Comparison of ENCODE assay signal across 25 mouse cellular contexts in genomic region chr5:131264145-131264544, GRCm38 (mm10). TPM values are rescaled to one million over a fixed set of nuclear protein-coding genes. Genes with fewer than 3 reads are reported as not detected.
A peak's percentile ranks its signal among the peaks of the same experiment; 100 is the strongest.
DNase-seq lines count a peak whose midpoint lies in the region; TF ChIP-seq lines count a peak whose summit lies in the region.
"Had no signal": no experiment of that assay in that cellular context is flagged by ENCODE, and none has a peak within 500 bp of the region (broad histone marks: within the 10 kb centered on the region; RNA-seq: fewer than 3 reads in every experiment).

No protein-coding gene starts in this region.

- intact Hi-C loops in gastrocnemius, adult 2 months (cut with DNase I) = loop anchor here (2.0 kb wide), 1 partner anchor 33 kb away; no protein-coding TSS in a partner anchor
- intact Hi-C loops in heart, postnatal 14 days (cut with DNase I) = no loop called here

- H3K27ac ChIP-seq in gastrocnemius, adult 2 months = peak overlapping the region; percentile 80
- no peak overlapping the region for H3K27ac ChIP-seq in kidney, adult 2 months (ENCODE audit: insufficient read depth, low read depth, low read length)
- H3K27ac ChIP-seq: embryonic facial prominence, embryonic 13.5 days; forebrain, embryonic 15.5 days; heart, embryonic 13.5 days; hindbrain, embryonic 10.5 days; liver, embryonic 12.5 days; midbrain, embryonic 13.5 days; neural tube, embryonic 13.5 days; stomach, embryonic 15.5 days had no signal

- no peaks in the 10 kb centered on the region for H3K27me3 ChIP-seq in kidney, adult 2 months (replicated peaks; ENCODE audit: control insufficient read depth, insufficient read depth, low read length)
- H3K27me3 ChIP-seq: embryonic facial prominence, embryonic 13.5 days; forebrain, embryonic 15.5 days; heart, embryonic 13.5 days; liver, embryonic 12.5 days; midbrain, embryonic 13.5 days; neural tube, embryonic 13.5 days; stomach, embryonic 15.5 days had no signal

- TF ChIP-seq CTCF in gastrocnemius, adult 2 months (IDR thresholded peaks at IDR 0.05) = no peak
- no peak for TF ChIP-seq CTCF in kidney, adult 2 months (conservative IDR thresholded peaks at IDR 0.05; ENCODE audit: insufficient read depth, insufficient read length, low read depth, low read length)

- TF ChIP-seq POLR2A in kidney, adult 2 months (IDR thresholded peaks at IDR 0.05; ENCODE audit: low read depth, low read length) = no peak

- H3K4me3 ChIP-seq in gastrocnemius, adult 2 months = no peak overlapping the region
- H3K4me3 ChIP-seq in kidney, adult 2 months (ENCODE audit: insufficient read depth, low read depth, low read length) = no peak overlapping the region
- H3K4me3 ChIP-seq: embryonic facial prominence, embryonic 13.5 days; forebrain, embryonic 15.5 days; heart, embryonic 13.5 days; hindbrain, embryonic 10.5 days; layer of hippocampus, adult 2 months; liver, embryonic 12.5 days; midbrain, embryonic 13.5 days; neural tube, embryonic 13.5 days; stomach, embryonic 15.5 days had no signal

- peak; percentile 81 for DNase-seq in gastrocnemius, adult 2 months
- no peak for DNase-seq in gastrocnemius, postnatal 4 days (ENCODE audit: low spot score in 2 of 2)
- peak; percentile 33 for DNase-seq in brain, adult 2 months (ENCODE audit: low read depth, low spot score)
- peak; percentile 63 for DNase-seq in gastrocnemius, postnatal 25 days
- DNase-seq in heart, postnatal 14 days = peak; percentile 27 to 30
- no peak for DNase-seq in kidney, adult 2 months
- no peak for DNase-seq in frontal cortex, postnatal 10 days (ENCODE audit: low spot score in 2 of 2)
- DNase-seq in neural tube, embryonic 10.5 days (ENCODE audit: extremely low spot score, low spot score) = no peak
- DNase-seq: adrenal gland, postnatal 36 days; cerebellum, adult 11 months; cerebellum, postnatal 10 days; kidney, postnatal 25 days; lung, adult 18-20 months; lung, postnatal 10 days; retina, postnatal 1 day; thymus, postnatal 4 days had no signal

- H3K4me1 ChIP-seq in kidney, adult 2 months (ENCODE audit: control insufficient read depth, insufficient read depth, low read length) = no peaks in the 10 kb centered on the region
- H3K4me1 ChIP-seq: heart, embryonic 13.5 days; hindbrain, embryonic 10.5 days; liver, embryonic 12.5 days; midbrain, embryonic 13.5 days; neural tube, embryonic 13.5 days; stomach, embryonic 15.5 days had no signal

- no peaks in the 10 kb centered on the region for H3K36me3 ChIP-seq in kidney, adult 2 months (ENCODE audit: control insufficient read depth, insufficient read depth, low read length)
- H3K36me3 ChIP-seq: embryonic facial prominence, embryonic 13.5 days; forebrain, embryonic 15.5 days; heart, embryonic 13.5 days; hindbrain, embryonic 10.5 days; liver, embryonic 12.5 days; midbrain, embryonic 13.5 days; neural tube, embryonic 13.5 days; stomach, embryonic 15.5 days had no signal

- WGBS in kidney, adult 2 months = 65% methylated on average over 11 of the region's 11 CpGs

RNA-seq across cellular contexts. Expression of gene Galnt17, which starts 44.2 kb away (rescaled TPM):
- total RNA-seq in gastrocnemius, adult 2 months (2021) = 1 to 10 TPM; 4.3 to 4.5 TPM
- total RNA-seq in gastrocnemius, postnatal 4 days (2021) = 10 to 100 TPM; 28.2 to 31.5 TPM
- 1 to 10 TPM; 4.4 to 8.6 TPM for total RNA-seq in gastrocnemius, postnatal 25 days (2021)
- 1 to 10 TPM; 4.4 to 4.6 TPM for total RNA-seq in heart, postnatal 14 days (2021)
- polyA plus RNA-seq in kidney, adult 2 months (2012; rRNA removed) = 0.50 and 0.64 TPM in 2 replicates

Comparison
In these comparisons a context has a peak if more than half of its experiments do, and no peak if none do; other contexts are left out.
1. DNase-seq: peak in gastrocnemius, adult 2 months (single experiment), brain, adult 2 months (single experiment), gastrocnemius, postnatal 25 days (single experiment) and heart, postnatal 14 days (2 of 2); none in gastrocnemius, postnatal 4 days (0 of 2), kidney, adult 2 months (single experiment), frontal cortex, postnatal 10 days (0 of 2) and neural tube, embryonic 10.5 days (single experiment).